Mouse (Mus musculus) cerebellum, adult 11-12 months (tissue): Measurements from ENCODE around the gene Pip4k2b.
"Not testable (repeated sequence)": the region's sequence is repeated elsewhere in the genome, so short reads cannot be mapped to it uniquely, and the experiment has no call there.

Experiments
- DNase-seq: peaks from one replicate; pipeline ENCODE4 v3.0.0; 2022

Pip4k2b gene

DNA sequence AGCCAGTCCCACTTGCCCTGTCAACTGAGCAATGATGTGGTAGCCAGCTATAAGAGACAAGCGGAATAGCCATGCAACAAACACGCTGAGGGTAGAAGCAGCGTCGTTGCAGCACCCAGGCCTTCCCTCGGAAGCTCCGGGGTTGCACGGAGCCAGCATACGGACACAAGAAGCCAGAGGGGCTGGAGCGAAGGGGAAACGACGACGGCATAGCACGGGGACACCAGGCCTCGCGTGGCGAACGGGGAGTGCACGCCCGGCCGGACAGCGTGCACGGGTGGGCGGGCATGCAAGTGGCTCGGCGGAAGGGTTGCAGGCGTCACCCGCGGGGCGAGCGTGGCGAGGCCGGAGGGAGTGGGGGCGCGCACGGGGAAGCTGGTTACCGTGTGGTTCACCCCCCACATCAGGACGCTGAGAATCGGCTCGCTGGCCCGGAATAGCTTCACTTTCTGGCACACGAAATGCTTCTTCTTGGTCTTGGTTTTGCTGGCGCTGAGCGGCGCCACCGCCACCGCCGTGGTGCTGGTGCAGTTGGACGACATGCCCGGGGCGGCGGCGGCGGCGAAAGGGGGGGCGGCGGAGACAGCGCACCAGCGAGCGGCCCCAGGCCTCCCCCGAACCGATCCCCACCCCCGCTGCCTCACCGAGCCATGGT lies at the start of gene Pip4k2b:
TSS of gene Pip4k2b (minus strand) at position 642 of the 655 bp plus-strand sequence.
- DNase-seq: no peak

DNA sequence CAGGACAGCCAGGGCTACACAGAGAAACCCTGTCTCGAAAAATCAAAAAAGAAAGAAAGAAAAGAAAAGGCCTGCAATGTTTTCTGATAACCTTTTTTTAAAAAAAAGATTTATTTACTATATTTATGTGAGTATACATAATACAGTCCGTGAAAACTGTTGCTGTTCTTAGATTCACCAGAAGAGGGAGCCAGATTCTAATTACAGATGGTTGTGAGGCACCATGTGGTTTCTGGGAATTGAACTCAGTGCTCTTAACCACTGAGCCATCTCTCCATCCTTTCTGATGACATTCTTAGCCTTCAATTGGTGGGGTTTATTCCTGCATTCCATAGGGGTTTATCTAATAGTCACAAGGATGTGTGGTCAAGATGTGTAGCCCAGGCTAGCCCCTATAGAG lies 48.7 kb upstream of the Pip4k2b start:
- DNase-seq: no peak

DNA sequence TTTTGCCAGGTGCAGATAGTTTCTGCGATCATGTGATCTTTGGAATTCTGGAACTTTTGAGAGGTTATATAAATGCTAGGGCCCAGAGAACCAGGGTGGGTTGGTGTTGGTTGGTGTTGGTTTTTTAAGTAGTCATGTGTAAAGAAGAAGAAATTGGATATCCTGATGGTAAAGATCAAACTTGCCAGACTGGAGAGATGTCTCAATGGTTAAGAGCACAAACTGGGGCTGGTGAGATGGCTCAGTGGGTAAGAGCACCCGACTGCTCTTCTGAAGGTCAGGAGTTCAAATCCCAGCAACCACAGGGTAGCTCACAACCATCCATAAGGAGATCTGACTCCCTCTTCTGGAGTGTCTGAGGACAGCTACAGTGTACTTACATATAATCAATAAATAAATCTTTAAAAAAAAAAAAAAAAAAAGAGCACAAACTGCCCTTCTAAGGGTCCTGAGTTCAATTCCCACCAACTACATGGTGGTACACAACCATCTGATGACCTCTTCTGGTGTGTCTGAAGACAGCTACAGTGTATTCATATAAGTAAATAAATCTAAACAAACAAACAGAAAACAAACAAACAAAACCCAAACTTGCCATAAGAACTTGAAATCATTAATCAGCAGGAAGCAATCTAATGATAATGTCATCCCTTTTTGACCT lies 46.4 kb upstream of the Pip4k2b start:
- not testable (repeated sequence) for DNase-seq

DNA sequence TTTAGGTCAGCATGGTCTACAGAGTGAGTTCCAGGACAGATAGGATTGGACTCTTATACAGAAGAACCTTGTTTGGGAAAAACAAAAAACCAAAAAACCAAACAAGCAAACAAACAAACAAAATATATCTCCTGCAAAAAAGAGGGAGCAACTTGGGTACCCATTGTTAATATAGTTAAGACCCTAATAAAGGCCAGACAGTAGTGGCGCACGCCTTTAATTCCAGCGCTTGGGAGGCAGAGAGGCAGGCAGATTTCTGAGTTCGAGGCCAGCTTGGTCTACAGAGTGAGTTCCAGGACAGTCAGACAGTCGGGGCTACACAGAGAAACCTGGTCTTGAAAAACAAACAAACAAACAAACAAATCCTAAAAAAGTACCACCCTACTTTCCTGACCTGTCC lies 45.2 kb upstream of the Pip4k2b start:
- no peak for DNase-seq

DNA sequence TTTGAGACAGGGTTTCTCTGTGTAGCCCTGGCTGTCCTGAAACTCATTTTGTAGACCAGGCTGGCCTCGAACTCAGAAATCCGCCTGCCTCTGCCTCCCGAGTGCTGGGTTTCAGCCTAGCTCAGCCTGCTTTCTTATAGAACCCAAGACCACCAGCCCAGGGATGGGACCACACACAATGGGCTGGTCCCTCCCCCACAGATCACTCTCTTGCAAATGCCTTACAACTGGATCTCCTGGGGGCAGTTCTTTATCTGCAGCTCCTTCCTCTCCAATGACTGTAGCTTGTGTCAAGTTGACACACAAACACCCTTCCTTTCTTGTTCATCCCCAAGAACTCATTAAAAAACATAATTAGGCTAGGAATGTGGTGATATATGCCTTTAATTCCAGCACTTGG lies 43.5 kb upstream of the Pip4k2b start:
- DNase-seq: no peak

DNA sequence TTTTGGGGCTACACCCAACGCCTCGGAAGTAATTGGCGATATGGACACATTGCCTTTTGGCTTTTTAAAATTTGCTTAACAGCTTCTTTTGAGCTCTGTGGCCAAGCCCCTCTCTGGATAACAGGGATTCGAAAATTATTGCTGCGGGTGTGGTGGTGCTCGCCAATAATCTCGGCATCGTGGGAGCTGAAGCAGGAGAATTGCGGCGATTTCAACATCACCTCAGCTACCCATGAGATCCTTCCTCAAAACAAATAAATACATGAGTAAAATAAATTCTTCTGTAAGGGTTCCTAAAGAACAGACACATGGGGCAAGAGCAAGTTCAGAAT lies 38.0 kb upstream of the Pip4k2b start:
- DNase-seq: no peak

DNA sequence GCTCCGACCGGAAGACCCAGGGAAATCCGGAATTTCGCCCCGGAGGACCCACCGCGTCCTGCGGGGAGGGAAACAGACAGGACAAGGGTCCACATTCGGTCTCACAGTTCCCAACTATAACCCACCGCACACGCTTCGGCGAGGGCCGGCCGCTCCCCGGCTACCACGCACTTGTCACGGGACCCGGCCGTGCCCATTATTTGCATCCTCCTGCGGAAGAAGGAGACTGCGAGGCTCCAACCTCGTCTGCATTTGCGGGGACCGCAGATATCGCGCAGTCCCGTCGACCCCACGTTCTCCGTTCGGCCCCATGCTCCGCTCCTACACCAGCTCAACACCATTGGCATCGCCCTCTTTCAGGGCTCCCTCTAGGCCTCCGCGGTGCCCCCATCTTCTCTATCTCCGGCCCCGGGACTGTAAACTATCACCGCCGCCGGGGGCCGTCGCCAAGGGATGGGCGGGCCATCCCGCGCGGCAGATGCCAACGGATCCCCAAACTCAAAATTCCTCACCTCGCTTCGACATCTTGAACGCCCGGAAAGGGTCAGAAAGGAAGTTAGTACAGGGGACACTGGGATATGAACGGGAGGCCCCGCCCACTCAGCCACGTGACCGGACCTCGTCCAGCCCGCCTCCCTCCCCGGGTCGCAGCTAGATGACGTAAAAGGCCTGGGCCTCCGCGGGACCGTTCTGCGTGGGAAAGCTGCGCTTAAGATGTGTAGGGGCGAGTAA lies 37.5 kb upstream of the Pip4k2b start, which contains the start of gene Rpl23:
TSS of gene Rpl23 (minus strand) at position 606 of the 732 bp plus-strand sequence.
- DNase-seq: peak; percentile 98

DNA sequence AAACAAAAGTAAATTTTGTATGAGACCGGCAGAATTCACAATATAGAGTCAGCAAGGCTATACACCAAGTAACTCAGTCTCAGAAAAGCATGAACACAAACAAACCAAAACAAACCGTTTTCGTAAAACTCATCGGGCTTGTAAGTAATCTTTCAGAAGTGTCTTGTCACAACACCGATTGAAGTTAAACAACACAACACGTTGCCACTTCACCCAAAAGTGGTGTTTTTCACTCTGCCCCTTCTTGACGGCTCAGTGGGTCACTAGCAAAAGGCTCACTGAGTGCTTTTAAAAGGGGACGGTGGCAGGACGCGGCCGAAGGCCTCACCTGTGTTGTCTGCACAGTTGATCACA lies 37.0 kb upstream of the Pip4k2b start:
- DNase-seq: no peak

DNA sequence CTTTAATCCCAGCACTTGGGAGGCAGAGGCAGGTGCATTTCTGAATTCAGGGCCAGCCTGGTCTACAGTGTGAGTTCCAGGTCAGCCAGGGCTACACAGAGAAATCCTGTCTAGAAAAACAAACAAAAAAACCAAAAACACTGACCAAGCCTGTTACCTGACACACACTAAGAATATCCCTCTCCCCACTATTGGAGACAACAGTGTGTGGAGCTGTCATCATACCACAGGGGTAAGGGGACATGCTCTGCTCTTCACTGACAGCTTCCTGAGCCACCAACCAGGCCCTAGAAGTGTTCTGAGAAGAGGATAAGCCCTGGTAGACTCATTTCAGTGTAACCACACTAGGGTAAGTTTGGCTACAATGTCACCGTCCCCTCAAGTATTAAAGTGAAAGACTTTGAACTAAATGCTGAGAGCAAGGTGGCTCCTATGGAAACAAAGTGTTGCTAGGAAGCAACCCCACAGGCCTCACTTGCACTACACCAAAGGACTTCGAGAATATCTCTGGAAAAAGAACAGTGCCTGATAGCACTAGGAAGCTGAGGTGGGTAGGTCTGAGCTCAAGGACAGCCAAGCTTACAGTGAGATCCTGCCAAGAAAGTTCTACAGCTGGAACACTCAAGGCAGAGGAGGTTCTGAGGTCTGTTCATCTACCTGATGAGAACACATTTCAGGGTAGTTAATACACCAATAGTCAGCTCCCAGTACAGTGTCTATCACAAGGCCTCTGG lies 35.6 kb upstream of the Pip4k2b start:
- no peak for DNase-seq

DNA sequence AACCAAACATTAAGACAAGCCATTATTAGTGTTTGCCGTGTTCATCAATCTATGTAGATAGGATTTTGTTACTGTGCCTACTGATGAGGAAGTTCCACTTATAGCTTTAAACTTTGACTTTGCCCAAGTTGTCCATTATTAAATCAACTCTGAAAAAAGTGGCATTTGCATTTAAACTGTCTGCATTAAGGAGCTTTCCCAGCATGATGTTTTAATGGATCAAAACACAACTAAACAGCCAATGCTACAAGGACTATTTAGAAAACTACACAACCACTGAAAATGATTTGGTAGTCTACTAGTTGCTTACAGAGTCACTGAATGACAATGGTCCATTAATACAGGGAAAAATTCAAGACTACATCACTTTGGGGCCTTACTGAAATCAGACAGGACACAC lies 34.4 kb upstream of the Pip4k2b start:
- DNase-seq: no peak

DNA sequence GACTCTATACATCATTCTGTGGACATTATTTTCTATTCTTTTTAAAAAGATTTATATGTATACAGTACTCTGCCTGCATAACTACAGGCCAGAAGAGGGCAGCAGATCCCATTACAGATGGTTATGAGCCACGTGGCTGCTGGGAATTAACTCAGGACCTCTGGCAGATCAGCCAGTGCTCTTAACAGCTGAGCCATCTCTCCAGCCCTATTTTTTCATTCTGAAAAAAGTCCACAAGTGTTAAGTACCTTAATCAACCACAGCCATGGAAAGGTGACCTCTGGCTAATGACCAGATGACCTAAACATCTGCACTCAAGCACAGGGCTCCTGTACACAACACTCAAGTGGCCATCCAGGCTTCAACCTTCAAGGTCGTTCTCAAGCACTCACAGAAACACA lies 32.6 kb upstream of the Pip4k2b start:
- no peak for DNase-seq

DNA sequence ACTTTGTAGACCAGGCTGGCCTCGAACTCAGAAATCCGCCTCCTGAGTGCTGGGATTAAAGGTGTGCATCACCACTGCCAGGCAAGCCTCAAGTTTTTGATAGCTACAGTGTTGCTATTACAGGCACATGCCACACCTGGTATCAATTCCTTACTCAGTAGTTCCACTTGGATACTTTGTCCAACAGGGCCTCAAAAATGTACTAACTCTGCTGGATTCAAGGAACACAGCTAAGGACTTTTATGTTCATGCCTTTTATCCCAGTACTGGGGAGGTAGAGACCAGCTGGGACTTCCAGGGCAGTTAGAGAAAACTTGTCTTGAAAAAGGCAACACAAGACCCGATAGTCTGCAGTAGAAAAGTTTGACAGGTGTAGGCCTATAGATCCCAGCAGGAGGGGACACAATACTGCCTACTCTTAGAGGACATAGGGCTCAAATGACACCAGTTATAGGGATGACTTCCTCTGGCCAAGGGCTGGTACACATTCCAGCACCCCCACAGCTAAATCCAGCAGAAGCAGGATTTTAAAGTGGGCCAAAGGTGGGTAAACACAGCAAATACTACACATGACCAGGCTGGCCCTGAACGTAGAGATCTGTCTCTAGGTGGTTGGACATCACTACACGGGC lies 32.1 kb upstream of the Pip4k2b start:
- no peak for DNase-seq

DNA sequence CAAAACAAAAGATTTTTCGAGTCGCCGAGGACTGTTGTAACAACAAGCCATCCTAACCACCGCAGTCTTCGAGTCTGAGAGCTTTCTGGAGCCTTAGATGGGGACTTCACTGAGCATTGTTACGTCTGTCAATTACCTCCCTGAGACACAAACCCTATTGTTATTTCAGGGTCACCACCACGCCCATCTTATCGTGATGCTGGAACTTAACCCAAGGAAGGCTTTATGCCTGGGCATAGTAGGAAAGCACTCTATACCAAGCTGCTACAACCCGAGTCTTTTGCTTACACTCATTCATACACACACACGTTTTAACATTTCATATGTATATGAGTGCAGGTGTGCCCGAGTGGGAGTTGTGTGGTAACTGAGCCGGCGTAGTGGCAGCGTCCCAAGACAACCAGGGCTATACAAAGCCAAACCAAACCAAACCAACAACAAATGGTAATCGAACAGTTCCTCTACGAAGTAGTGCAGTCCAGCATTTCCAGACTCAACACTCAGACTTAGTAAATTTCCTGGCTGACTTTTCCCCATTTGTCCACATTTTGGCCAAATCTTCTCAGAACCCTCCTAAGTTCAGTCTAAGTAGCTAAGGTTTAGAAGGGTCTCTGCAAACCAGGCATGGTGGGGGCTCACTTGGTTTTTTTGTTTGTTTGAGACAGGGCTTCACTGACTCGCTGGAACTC lies 31.4 kb upstream of the Pip4k2b start, which contains the start of gene 1700001P01Rik:
TSS of gene 1700001P01Rik (minus strand) at position 111 of the 689 bp plus-strand sequence.
- DNase-seq: no peak

DNA sequence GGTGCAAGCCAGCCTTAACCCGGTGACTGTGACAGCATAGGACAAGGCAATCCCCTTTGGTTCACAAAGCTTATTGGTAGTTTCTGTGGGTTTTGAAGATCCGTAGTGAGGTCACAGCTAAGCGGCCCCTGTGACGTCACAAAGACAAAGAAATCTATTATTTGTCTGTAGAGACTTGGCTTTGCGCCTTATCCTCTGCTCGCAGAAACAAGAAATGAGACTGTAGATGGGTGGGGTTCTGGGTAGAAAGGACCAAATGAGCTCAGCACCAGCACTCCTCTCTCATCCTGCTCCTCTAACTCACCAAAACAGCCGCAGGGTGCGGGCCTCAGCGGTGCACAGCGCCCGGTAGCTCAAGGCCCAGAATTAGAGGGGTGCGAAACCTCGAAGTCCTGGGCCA lies 30.7 kb upstream of the Pip4k2b start:
- DNase-seq: no peak

DNA sequence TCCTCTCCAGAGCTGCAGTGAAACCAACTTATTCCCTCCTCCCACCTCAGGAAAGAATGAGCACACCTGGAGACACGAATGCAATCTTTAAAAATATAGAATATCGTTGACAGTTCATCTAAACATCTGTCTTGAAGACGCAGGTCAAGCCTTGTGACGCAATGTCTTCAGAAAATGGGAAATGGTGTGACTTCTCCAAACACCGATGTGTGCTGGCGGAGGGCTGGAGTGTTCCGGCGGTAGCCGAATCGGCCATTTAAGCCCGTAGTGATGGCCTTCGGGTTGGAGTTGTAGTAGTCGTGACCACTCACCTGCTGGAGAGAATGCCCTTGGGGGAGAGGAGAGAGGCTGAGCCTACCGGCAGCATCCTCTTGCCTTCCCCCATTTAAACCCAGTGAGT lies 26.9 kb upstream of the Pip4k2b start:
- no peak for DNase-seq

DNA sequence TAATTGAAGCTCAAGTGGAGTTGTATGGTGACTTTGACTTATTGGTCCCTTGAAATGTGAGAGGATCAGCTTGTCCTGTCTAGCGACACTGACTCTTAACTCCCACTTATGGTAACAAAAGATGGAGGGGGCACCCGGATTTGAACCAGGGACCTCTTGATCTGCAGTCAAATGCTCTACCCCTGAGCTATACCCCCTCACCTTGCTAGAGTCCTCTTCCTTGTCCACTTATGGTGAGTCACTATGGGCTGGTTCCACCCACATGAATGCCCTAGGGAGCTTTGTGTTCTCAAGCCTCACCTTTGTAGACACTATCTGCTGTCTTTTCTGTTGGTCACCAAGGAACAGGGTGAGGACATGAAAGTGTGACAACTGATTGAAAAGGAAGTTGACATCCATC lies 25.2 kb upstream of the Pip4k2b start:
- DNase-seq: no peak

DNA sequence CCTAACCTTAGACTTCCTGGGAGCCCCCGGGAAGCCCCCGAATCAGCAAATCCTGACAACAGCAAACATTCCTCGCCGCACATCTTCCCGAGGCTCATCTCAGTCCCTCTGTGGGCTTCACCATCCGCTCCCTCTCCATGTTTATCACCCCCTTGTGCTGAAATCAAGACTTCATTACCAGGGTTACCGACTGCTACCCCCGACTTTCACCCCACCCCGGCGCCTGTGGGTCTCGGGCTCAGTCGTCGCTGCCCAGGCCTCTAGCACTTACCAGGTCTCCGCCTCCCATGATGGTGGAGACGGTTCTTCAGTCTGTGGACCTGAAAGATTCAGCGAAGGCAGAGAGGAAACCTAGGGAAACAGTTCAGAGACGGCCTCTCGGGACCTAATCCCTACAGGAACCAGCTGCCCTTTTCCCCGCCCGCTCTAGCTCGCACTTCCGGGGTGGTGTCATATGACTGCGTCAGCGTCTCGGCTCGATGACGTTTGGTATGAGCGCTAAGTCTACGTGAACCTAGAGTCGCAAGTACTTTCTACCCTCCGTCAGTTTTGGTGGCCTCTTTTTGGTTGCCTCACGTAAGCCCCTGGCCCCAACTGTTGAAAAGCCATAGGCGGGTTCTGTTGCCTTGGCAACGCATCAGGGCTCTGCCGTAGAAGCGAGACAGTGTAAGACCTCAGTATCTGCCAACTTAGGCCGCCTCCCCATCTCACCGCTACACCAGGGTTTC lies 21.8 kb upstream of the Pip4k2b start, which contains the start of gene Cwc25:
TSS of gene Cwc25 (minus strand) at position 403 of the 728 bp plus-strand sequence.
- DNase-seq: peak; percentile 94

DNA sequence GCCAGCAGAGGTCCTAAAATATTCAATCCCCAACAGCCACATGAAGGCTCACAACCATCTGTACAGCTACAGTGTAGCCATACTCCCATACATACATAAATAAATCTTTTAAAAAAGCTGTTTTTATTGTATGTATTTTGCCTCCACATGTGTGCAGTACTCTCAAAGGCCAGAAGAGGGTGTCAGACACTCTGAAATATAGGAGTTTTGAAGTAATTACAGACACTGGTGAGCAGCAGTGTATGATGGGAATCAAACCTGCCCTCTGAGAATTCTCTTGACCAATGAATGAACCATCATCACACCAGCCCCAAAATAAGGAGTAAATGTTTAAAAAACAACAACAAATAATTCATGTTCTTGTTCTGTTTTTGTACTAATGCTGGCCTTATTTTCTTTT lies 17.1 kb upstream of the Pip4k2b start:
- DNase-seq: no peak

DNA sequence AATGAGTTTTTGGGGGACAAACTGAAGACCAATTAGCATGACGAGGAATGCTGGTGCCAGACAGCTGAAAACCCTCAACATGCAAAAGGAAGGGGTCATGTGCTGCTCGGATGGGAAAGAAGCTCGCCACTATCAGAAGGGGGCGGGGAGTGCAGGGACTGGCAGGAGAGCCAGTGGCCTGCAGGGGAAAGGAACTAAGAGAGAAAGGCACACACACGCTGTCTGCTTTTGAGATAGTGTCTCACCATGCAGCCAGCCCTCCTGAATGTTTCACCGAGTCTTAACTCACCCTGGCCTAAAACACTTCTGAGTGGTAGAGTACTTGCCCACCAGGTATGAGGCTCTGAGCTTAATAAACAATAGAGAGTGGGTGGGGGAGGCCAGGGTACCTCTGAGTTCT lies 14.4 kb upstream of the Pip4k2b start:
- no peak for DNase-seq

DNA sequence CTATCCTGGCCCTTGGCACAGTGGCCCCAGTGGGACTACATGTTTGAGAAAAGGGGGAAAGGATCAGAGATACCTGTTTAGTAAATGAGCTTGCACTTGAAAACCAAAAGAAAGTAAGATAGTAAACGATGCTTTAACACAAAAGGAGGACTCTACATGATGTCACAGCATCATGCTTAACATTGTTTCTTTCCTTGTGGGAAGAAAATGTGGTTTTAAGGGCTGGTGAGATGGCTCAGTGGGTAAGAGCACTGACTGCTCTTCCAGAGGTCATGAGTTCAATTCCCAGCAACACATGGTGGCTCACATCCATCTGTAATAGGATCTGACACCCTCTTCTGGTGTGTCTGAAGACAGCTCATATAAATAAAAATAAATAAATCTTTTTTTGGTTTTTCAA lies 13.6 kb upstream of the Pip4k2b start:
- DNase-seq: no peak

DNA sequence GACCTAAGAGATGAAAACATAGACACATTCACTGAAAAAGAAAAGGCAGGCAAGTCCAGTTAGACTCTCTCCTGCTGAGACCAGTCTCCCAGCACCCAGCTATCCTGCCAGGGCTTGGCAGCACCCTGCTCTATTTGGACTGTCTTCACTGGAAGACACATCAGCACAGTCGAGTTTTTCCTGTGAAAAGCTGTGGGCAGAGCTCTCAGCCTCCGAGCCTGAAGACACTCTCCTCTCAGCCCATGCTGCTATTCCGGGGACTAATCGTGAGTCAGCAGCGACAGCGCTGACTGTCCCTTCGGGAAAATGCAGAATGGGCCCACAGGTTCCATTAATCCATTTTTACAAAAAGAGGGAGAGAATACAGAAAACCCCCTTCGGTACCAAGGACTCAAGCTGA lies 8.8 kb upstream of the Pip4k2b start:
- DNase-seq: no peak

DNA sequence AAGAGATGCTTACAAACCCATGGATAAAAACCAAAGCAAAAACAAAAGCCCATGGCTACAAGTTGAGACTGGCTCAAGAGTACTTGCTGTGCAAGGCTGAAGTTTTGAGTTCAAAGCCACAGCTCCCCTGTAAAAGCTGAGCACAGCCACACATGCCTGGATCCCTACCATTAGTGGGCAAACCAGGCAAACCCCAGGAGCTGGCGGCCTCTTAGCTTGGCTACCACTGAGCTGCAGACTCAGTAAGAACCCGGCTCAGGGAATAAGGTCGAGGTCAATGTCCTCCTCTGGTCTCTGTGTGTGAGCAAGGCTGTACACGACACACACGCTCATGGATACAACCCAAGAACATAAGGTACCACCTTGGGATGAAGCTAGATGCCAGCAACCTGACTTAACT lies 4.0 kb upstream of the Pip4k2b start:
- no peak for DNase-seq
